Mouse (Mus musculus): ENCODE measurements around the gene Cryaa. TPM values are rescaled to one million over a fixed set of nuclear protein-coding genes. Genes with fewer than 3 reads are reported as not detected.

The Cryaa gene
- polyA plus RNA-seq, 1 experiment from 2014 or later = not detected

DNA sequence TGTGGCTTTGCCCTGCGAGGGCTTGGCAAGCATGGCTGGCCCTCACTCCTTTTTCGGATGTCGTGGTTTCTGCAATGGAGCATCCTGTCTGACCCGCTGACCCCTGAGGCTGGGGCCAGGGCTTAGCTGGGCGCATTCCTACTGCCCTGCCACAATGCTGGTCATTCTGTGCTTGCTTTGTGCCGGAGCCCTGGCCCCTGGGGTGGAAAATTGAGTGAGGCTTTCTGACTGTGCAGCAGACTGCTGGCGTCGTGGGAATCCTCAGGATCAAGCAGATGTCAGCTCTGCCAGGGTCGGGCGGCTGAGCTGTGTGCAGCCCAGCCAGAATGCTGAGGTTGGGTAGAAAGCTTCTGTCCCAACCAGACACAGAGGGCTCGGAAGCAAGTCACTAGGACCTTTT lies 7.4 kb upstream of the Cryaa start:
- Histone ChIP-seq H3K27me3 (ENCODE audit: poor library complexity, severe bottlenecking) (no peaks in the 10 kb centered on the region), H3K4me1 (peaks cover 27% of the 10 kb centered on the region), H3K27ac (peak overlapping the region; percentile 71), H3K4me3 (0 out of 2 replicates have a peak overlapping the region, but pooled peaks have one; percentile 5), H3K9me3 (no peaks in the 10 kb centered on the region), H3K36me3 (replicated peaks) (no peaks in the 10 kb centered on the region)
- peak; percentile 34 for DNase-seq (ENCODE audit: extremely low spot score, low spot score)
- WGBS = 6% methylated on average over 11 of the region's 11 CpGs

DNA sequence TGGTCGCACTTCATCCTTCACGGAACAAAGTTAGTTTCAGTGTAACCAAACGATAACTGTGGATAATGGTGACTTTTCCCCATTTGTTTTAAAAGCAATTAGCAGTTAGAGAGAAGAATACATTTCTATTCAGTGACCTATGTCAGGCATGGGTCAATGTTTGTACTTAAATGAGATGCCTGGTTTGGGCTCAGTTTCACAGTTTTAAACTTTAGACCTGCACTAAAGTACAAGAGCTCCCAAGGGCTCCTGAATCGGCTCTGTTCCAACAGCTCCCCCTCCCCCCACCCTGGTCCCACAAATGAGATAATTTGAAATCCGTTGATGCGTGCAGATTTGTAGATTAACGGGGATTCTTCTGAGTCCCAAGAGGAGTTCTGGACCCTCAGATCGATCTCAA lies 5.9 kb upstream of the Cryaa start:
- WGBS = 73% methylated on average over 8 of the region's 8 CpGs

DNA sequence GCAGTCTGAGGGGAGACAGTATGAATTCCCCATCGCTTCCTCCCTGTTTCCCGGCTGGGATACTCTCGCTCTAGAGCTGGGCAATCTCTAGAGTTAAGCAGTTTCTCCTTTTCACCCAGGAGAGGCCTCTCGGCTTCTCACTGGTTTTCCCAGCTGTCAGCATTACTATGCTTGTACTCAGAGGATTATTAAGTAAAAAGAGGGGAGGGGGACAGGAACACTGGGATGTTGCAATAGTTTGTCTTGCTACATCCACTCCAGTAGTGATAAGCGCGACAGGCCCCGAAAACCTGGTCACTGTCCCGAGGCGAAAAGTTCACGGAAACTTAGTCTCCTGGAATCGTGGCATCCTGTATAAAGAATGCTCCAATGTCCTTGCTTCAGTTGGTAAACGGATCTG lies 5.3 kb upstream of the Cryaa start:
- Histone ChIP-seq H3K27me3 (ENCODE audit: poor library complexity, severe bottlenecking) (no peaks in the 10 kb centered on the region), H3K36me3 (replicated peaks) (no peaks in the 10 kb centered on the region), H3K4me1 (peaks cover 27% of the 10 kb centered on the region), H3K4me3 (no peak overlapping the region), H3K9me3 (no peaks in the 10 kb centered on the region), H3K27ac (no peak overlapping the region)
- 89% methylated on average over 12 of the region's 12 CpGs for WGBS
- no peak for DNase-seq (ENCODE audit: extremely low spot score, low spot score)

More for the DNA sequence above, 5.9 kb upstream of the Cryaa start:
- Histone ChIP-seq H3K4me1 (peaks cover 27% of the 10 kb centered on the region), H3K9me3 (no peaks in the 10 kb centered on the region), H3K27me3 (ENCODE audit: poor library complexity, severe bottlenecking) (no peaks in the 10 kb centered on the region), H3K4me3 (no peak overlapping the region), H3K36me3 (replicated peaks) (no peaks in the 10 kb centered on the region), H3K27ac (no peak overlapping the region)
- DNase-seq (ENCODE audit: extremely low spot score, low spot score) = no peak

DNA sequence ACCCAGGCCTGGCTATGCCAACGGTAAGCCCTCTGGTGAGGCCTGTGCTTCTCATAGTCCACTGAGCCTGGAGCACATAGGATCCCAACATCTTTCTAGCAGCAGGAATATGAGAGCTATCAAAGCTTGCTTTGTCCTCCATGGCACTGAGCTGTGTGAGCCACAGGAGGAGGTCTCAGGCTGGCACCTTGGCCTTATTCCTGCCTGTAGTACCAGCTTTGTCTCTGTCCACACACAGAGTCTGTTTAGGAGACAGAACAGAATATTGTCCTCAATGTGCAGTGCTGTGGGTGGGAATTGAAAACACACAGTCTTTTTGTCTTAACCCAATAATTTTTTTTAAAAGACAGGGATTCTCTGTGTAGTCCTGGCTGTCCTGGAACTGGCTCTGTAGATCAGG lies 3.2 kb upstream of the Cryaa start:
- no peaks in the 10 kb centered on the region for H3K27me3 ChIP-seq (ENCODE audit: poor library complexity, severe bottlenecking)
- H3K36me3 ChIP-seq (replicated peaks) = no peaks in the 10 kb centered on the region
- WGBS = 94% methylated on average over 1 of the region's 1 CpGs
- H3K9me3 ChIP-seq = no peaks in the 10 kb centered on the region
- no peak for DNase-seq (ENCODE audit: extremely low spot score, low spot score)
- H3K27ac ChIP-seq = no peak overlapping the region
- no peak overlapping the region for H3K4me3 ChIP-seq
- peaks cover 26% of the 10 kb centered on the region for H3K4me1 ChIP-seq

DNA sequence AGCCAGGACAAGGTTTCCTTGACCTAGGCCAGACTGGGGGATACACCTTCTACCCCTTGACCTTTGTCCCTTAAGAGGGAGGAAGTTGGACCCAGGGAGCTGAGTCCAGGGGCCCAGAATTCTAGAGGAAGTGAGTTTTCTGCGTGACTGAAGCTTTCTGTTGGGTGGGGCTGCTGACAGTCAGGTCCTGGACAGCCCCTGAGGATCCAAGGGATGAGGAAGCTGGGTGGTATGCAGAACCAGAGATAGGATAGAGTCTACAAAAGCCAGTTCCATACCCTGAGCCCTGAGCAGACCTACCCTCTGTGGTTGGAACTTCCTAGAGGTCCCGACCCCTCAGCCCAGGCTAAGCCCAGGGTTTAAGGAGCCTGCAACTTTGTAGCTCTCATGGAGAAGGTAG lies 2.8 kb downstream of the Cryaa start:
- no peak for DNase-seq (ENCODE audit: extremely low spot score, low spot score)
- WGBS = 80% methylated on average over 2 of the region's 2 CpGs
- no peak overlapping the region for H3K4me3 ChIP-seq
- no peaks in the 10 kb centered on the region for H3K9me3 ChIP-seq
- peaks cover 2% of the 10 kb centered on the region for H3K4me1 ChIP-seq
- peaks cover 12% of the 10 kb centered on the region; the same call in 1 of the 2 replicates for H3K27me3 ChIP-seq (ENCODE audit: poor library complexity, severe bottlenecking)
- no peaks in the 10 kb centered on the region for H3K36me3 ChIP-seq (replicated peaks)
- H3K27ac ChIP-seq = no peak overlapping the region

DNA sequence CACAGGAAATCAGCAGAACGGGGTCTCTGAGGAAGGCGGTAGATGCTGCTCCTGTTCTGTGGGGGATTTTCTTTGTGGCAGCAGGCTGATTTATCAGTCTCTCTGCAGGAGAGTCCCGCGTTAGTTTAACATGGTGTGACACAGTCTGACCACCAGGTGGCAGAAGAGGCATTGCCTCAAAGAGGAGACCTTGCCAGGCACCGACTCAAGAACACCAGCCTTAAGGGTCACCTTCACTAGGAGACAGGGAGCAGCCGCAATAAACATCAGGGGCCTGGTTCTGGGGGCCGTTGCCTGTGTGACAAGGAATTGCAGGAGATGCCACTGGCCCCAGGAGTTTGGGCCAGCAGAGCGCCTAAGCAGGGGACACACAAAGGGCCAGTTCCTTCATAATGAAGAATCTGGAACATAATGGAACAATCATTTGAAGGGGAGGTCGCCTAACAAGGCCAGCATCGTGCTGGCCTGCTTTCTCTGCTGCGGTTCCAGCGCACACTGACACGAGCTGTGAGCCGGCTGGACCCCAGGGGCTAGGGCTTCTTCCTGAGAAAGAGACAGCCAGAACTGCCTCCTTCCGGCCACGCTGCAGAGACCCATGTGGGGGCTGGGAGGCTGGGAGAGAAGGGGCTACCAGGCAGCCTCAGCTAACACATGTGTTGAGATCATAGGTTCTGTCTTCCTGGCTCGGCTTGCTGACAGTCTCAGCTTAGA lies 8.1 kb downstream of the Cryaa start:
- whole genome bisulfite sequencing = 20% methylated on average over 17 of the region's 17 CpGs
- no peaks in the 10 kb centered on the region for H3K36me3 ChIP-seq (replicated peaks)
- peaks cover 12% of the 10 kb centered on the region; the same call in 1 of the 2 replicates for H3K27me3 ChIP-seq (ENCODE audit: poor library complexity, severe bottlenecking)
- peak; percentile 86 for DNase-seq (ENCODE audit: extremely low spot score, low spot score)
- H3K4me1 ChIP-seq = peaks cover 12% of the 10 kb centered on the region
- H3K27ac ChIP-seq = peak overlapping the region; percentile 41
- H3K9me3 ChIP-seq = no peaks in the 10 kb centered on the region
- 0 out of 2 replicates have a peak overlapping the region, but pooled peaks have one; percentile 14 for H3K4me3 ChIP-seq

DNA sequence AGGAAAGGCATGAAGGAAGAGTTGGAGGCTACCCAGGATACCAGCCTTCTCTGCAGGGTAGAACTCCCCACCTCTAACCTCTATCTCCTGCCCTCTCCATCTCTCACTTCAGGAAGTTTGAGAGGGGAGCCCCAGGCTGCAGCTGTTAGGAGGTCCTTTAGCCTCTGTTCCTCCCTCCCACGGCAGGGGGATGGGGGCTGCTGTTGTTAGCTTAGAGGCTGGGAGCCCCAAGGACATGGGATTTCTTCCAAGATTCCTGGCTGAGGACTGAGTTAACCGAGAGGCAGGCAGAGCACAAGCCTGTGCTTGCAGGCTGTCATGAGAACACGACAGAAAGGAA lies 8.6 kb downstream of the Cryaa start:
- Histone ChIP-seq H3K36me3 (replicated peaks) (no peaks in the 10 kb centered on the region), H3K4me1 (peaks cover 12% of the 10 kb centered on the region), H3K4me3 (no peak overlapping the region), H3K27me3 (ENCODE audit: poor library complexity, severe bottlenecking) (peaks cover 12% of the 10 kb centered on the region; the same call in 1 of the 2 replicates), H3K9me3 (no peaks in the 10 kb centered on the region), H3K27ac (peak overlapping the region; percentile 41)
- WGBS = 54% methylated on average over 3 of the region's 3 CpGs
- no peak for DNase-seq (ENCODE audit: extremely low spot score, low spot score)

DNA sequence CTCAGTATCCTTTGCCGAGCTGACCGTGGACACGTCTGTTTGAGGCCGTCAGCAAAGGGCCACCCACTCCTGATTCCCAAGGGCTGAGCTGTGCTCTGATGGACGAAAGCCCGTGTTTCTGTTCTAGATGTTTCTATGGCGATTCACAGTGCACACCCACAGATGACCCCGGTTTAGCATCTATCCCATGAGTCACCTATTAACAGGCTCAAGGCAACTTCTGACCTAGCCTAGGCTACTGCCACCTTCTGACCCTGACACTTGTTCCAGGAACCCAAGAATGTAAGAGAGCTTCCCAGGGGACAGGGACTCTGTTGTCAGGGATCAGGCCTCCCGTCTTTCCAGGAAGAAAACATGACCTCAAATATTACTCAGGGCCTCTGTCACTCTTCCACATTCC lies 10.5 kb downstream of the Cryaa start:
- no peak for DNase-seq (ENCODE audit: extremely low spot score, low spot score)
- H3K9me3 ChIP-seq = no peaks in the 10 kb centered on the region
- no peak overlapping the region for H3K4me3 ChIP-seq
- WGBS = 86% methylated on average over 9 of the region's 9 CpGs
- no peaks in the 10 kb centered on the region for H3K36me3 ChIP-seq (replicated peaks)
- H3K4me1 ChIP-seq = peaks cover 17% of the 10 kb centered on the region
- H3K27me3 ChIP-seq (ENCODE audit: poor library complexity, severe bottlenecking) = peaks cover 7% of the 10 kb centered on the region; the same call in 1 of the 2 replicates
- H3K27ac ChIP-seq = no peak overlapping the region

DNA sequence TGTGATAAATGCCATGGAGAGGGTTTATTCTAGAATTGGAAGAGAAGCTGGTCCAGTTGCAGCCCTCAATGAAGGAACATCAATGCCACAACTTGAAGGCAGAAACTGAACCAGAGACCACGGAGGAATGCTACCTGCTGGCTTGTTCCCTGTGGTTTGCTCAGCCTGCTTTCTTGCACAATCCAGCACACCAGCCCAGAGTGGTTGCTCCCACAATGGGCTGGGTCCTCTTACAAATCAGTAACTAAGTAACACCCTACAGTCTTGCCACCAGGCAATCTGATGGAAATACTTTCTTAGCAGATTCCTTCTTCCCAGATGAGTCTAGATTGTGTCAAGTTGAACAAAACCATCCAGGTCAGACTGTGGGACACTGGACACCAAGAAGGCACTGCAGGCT lies 12.0 kb downstream of the Cryaa start:
- Histone ChIP-seq H3K4me1 (peaks cover 28% of the 10 kb centered on the region), H3K27ac (no peak overlapping the region), H3K27me3 (ENCODE audit: poor library complexity, severe bottlenecking) (no peaks in the 10 kb centered on the region; the same call in 1 of the 2 replicates), H3K9me3 (no peaks in the 10 kb centered on the region), H3K4me3 (no peak overlapping the region), H3K36me3 (replicated peaks) (no peaks in the 10 kb centered on the region)
- 68% methylated on average over 1 of the region's 1 CpGs for WGBS
- no peak for DNase-seq (ENCODE audit: extremely low spot score, low spot score)

DNA sequence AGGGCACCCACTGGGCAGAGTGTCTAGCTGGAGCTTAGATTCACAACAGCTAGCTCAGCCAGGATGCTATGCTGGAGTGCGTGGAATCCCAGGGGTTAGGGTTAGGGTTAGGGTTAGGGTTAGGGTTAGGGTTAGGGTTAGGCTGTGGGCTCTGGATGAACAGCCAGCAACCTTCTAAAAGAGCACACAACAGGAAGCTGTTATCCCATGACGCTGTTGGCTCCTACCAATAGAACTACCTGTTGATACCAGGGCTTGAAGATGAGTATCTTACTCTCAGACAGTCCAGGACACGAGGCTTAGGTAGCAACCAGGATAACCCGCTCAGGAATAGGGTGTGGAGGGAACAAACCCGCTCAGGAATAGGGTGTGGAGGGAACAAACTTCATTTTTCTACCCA lies 15.3 kb downstream of the Cryaa start:
- Histone ChIP-seq H3K4me3 (peak overlapping the region; percentile 36; the same call in 1 of the 2 replicates), H3K27me3 (ENCODE audit: poor library complexity, severe bottlenecking) (no peaks in the 10 kb centered on the region; the same call in 1 of the 2 replicates), H3K36me3 (replicated peaks) (no peaks in the 10 kb centered on the region), H3K9me3 (no peaks in the 10 kb centered on the region), H3K27ac (0 out of 2 replicates have a peak overlapping the region, but pooled peaks have one; percentile 72), H3K4me1 (peaks cover 17% of the 10 kb centered on the region)
- 43% methylated on average over 5 of the region's 5 CpGs for WGBS
- no peak for DNase-seq (ENCODE audit: extremely low spot score, low spot score)

DNA sequence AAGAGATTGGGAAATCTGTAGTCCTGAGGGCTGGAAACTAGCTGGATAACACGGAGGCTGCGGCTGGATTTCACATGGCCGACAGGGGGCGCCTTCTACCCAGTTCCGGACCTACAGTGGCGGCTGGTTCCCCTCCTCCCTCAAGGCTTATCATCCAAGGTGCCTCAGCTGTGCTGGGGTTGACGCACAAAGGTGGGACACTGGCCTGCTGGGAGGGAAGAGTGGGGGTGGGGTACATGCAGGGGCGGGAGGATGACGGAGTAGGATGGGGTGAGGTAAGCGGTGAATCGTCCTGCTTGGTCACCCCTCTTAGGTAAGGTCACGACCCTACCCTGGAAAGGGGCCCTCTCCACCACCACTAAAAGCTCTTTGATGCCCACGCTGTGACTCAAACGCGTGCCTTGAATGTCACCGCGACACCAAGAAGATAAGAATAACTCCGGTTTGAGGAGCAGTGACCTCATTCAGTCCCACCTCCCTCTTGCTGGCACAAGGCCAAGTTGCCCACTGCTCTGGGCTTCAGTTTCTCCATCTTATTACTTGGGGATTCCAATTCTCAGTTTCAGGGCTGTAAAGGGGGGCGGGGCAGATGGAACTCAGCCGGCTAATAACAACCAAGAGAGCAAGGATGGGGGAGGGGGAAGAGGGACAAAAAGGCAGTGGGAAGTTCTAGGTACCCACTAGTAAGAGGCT lies 15.9 kb downstream of the Cryaa start:
- peak; percentile 85 for DNase-seq (ENCODE audit: extremely low spot score, low spot score)
- no peaks in the 10 kb centered on the region for H3K36me3 ChIP-seq (replicated peaks)
- no peaks in the 10 kb centered on the region for H3K9me3 ChIP-seq
- WGBS = 7% methylated on average over 20 of the region's 20 CpGs
- no peaks in the 10 kb centered on the region; the same call in 1 of the 2 replicates for H3K27me3 ChIP-seq (ENCODE audit: poor library complexity, severe bottlenecking)
- peaks cover 22% of the 10 kb centered on the region for H3K4me1 ChIP-seq
- peak overlapping the region; percentile 72 for H3K27ac ChIP-seq
- H3K4me3 ChIP-seq = peak overlapping the region; percentile 36

DNA sequence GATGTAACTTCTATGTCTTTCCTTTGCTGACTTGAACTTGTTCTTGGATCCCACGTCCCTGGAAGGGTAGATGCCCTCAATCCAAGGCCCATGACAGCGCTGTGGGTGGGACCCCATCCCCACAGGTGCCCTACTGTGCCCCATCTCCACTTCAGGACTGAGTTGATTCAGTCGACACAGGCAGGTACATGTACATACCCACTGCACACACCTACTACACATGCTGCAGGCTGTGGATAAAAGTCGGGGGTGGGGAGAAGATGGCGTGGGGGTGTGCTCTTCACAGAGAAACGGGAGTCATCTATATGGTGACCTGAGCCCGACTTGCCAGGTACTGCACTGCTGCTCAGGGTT lies 16.4 kb downstream of the Cryaa start:
- WGBS = 80% methylated on average over 7 of the region's 7 CpGs
- H3K27me3 ChIP-seq (ENCODE audit: poor library complexity, severe bottlenecking) = no peaks in the 10 kb centered on the region; the same call in 1 of the 2 replicates
- DNase-seq (ENCODE audit: extremely low spot score, low spot score) = no peak
- H3K27ac ChIP-seq = 0 out of 2 replicates have a peak overlapping the region, but pooled peaks have one; percentile 31
- H3K9me3 ChIP-seq = no peaks in the 10 kb centered on the region
- no peaks in the 10 kb centered on the region for H3K36me3 ChIP-seq (replicated peaks)
- H3K4me3 ChIP-seq = peak overlapping the region; percentile 36; the same call in 1 of the 2 replicates
- H3K4me1 ChIP-seq = peaks cover 27% of the 10 kb centered on the region

DNA sequence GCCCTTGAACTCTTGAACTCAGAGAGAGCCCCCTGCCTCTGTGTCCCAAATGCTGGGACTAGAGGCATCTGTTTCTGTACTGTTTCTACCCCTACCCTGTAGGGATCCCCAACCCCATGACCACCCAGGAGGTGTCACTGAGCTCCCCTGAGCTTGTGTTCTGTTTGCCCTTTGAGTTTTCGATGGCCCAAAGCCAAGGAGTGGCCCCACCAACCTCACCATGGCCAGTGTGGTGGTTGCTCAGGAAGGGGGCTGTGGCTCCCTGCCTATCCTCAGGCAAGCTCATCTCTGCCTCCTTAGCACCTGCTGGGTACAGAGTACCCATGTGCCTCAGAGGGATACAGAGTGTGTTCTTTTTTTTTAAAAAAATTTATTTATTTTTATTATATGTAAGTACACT lies 17.3 kb downstream of the Cryaa start:
- H3K4me3 ChIP-seq = no peak overlapping the region

More for the DNA sequence above, 17.3 kb downstream of the Cryaa start:
- DNase-seq (ENCODE audit: extremely low spot score, low spot score) = no peak
- Histone ChIP-seq H3K27me3 (ENCODE audit: poor library complexity, severe bottlenecking) (no peaks in the 10 kb centered on the region; the same call in 1 of the 2 replicates), H3K27ac (no peak overlapping the region), H3K36me3 (replicated peaks) (no peaks in the 10 kb centered on the region), H3K4me1 (peaks cover 29% of the 10 kb centered on the region), H3K9me3 (no peaks in the 10 kb centered on the region)
- WGBS = 82% methylated on average over 1 of the region's 1 CpGs

Measured in forebrain, embryonic 10.5 days (tissue).